Mouse (Mus musculus): ENCODE measurements around the gene Cwh43.

DNA sequence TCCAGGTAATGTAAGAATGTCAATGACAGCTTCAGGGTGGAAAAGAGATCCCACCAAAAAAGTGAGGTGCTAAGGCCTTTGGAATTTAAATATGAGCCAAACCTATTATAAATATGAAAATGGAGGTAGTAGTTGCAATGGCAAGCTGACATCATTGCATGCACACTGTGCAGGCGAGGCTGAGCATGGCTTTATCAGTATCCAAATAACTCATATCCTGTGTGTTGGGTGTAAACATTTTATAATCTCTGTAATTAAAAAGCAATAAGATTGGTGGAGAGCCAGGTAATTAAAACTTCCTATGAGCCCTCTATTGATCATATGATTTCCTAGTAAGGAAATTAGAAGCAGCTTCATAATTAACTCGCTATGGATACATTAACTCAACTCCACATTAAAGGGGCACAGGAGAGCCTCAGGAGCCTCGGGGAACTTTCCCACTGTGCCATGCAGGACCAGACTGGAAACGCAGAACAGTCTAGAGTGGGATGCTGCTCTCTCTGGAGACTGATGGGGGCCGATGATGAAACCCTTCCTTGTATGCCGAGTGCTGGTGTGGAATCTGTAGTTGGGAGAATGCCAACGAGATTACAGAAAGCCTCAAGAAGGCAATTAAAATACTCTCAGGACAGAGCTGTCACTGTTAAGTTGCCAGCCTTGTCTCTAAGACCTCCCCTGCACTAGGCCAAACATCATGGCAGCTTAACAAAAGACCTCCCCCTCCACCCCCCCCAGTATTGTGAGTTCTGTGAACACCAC is 5.9 kb upstream of the Cwh43 start:
- no peak for TF ChIP-seq CTCF (IDR thresholded peaks at IDR 0.05; ENCODE audit: control insufficient read depth, insufficient read depth, insufficient read length)
- no peak for TF ChIP-seq MYOD1 (IDR thresholded peaks at IDR 0.05; ENCODE audit: control insufficient read depth, insufficient read length, low read depth)

Data from C2C12 (cell line).